Mouse (Mus musculus): ENCODE results near the gene Trim80.
A peak's percentile ranks its signal among the peaks of the same experiment; 100 is the strongest.

The Trim80 gene

GRCm38 (mm10) chr11:115439906-115440595 is at the start of gene Trim80:
TSS of gene Trim80 (plus strand) at chr11:115440545.
- no peak for DNase-seq

GRCm38 (mm10) chr11:115391358-115391757 is 49.0 kb upstream of the Trim80 start:
- no peak for DNase-seq

GRCm38 (mm10) chr11:115393721-115394325 is 46.5 kb upstream of the Trim80 start:
- DNase-seq = peak; percentile 19

- no peak for DNase-seq
These were observed 42.3 kb upstream of the Trim80 start for GRCm38 (mm10) chr11:115398085-115398484.

- DNase-seq = no peak
These were observed 40.2 kb upstream of the Trim80 start for GRCm38 (mm10) chr11:115400126-115400525.

GRCm38 (mm10) chr11:115400630-115401391 is 39.5 kb upstream of the Trim80 start:
- DNase-seq = no peak

- peak; percentile 83 for DNase-seq
These were observed 36.8 kb upstream of the Trim80 start, which contains the start of gene Mrpl58 for GRCm38 (mm10) chr11:115403338-115404124. TSS of gene Mrpl58 (plus strand) at chr11:115403752.

GRCm38 (mm10) chr11:115405723-115406122 is 34.6 kb upstream of the Trim80 start:
- no peak for DNase-seq

GRCm38 (mm10) chr11:115406858-115407401 is 33.4 kb upstream of the Trim80 start:
- DNase-seq = no peak

- DNase-seq = no peak
These were observed 32.0 kb upstream of the Trim80 start for GRCm38 (mm10) chr11:115408266-115408920.

- no peak for DNase-seq
These were observed 30.8 kb upstream of the Trim80 start for GRCm38 (mm10) chr11:115409556-115409955.

GRCm38 (mm10) chr11:115419531-115420237 is 20.7 kb upstream of the Trim80 start, which contains the start of the genes Atp5h and Kctd2:
TSS of gene Atp5h (minus strand) at chr11:115419962.
TSS of gene Kctd2 (plus strand) at chr11:115420128.
- DNase-seq = peak; percentile 95

- DNase-seq = peak; percentile 74
These were observed 19.8 kb upstream of the Trim80 start for GRCm38 (mm10) chr11:115420336-115421190.

- no peak for DNase-seq
These were observed 19.0 kb upstream of the Trim80 start for GRCm38 (mm10) chr11:115421328-115421727.

GRCm38 (mm10) chr11:115421972-115422371 is 18.4 kb upstream of the Trim80 start:
- no peak for DNase-seq

GRCm38 (mm10) chr11:115423091-115423490 is 17.3 kb upstream of the Trim80 start:
- DNase-seq = no peak

- DNase-seq = no peak
These were observed 15.7 kb upstream of the Trim80 start for GRCm38 (mm10) chr11:115424666-115425065.

GRCm38 (mm10) chr11:115425671-115426070 is 14.7 kb upstream of the Trim80 start:
- DNase-seq = no peak

- peak; percentile 66 for DNase-seq
These were observed 12.6 kb upstream of the Trim80 start for GRCm38 (mm10) chr11:115427482-115428331.

Data from liver (tissue).